Mouse (Mus musculus) liver, adult 2 months (tissue): ENCODE results near the gene Nlgn2. TPM values are rescaled to one million over a fixed set of nuclear protein-coding genes. Genes with fewer than 3 reads are reported as not detected.

Source experiments
- DNase-seq: peaks from one replicate; pipeline ENCODE4 v3.0.0-alpha.2; 2011; ENCODE audit warnings: low read depth, low spot score; ENCODE audit errors: extremely low read depth
- H3K27ac ChIP-seq: fragments of 200-500 bp; replicated peaks from 2 replicates; pipeline ENCODE4 v1.5.1; 2012; ENCODE audit warnings: low read depth, mild to moderate bottlenecking, control low read depth, inconsistent platforms, low read length; ENCODE audit not compliant: insufficient read depth
- H3K27me3 ChIP-seq: fragments of 200-500 bp; 2 replicates; pipeline ENCODE4 v1.6.1; 2012; ENCODE audit warnings: mild to moderate bottlenecking, moderate library complexity, low read length, inconsistent platforms; ENCODE audit not compliant: control insufficient read depth, insufficient read depth
- H3K36me3 ChIP-seq: fragments of 200-500 bp; 2 replicates; pipeline ENCODE4 v1.6.1; 2012; ENCODE audit warnings: low read length, inconsistent platforms; ENCODE audit not compliant: control insufficient read depth, insufficient read depth
- H3K4me1 ChIP-seq: fragments of 200-500 bp; 2 replicates; pipeline ENCODE4 v1.6.1; 2011; ENCODE audit warnings: low read length; ENCODE audit not compliant: control insufficient read depth, insufficient read depth
- H3K4me3 ChIP-seq: fragments of 200-500 bp; 2 replicates; pipeline ENCODE4 v1.5.1; 2011; ENCODE audit warnings: low read depth, mild to moderate bottlenecking, control low read depth, low read length, moderate library complexity; ENCODE audit not compliant: insufficient read depth
- H3K79me2 ChIP-seq: fragments of 200-500 bp; 2 replicates; pipeline ENCODE4 v1.6.1; 2012; ENCODE audit warnings: inconsistent platforms, mild to moderate bottlenecking, low read length, moderate library complexity; ENCODE audit not compliant: control insufficient read depth, insufficient read depth
- H3K9ac ChIP-seq: fragments of 200-500 bp; 2 replicates; pipeline ENCODE4 v1.6.1; 2012; ENCODE audit warnings: low read depth, mild to moderate bottlenecking, control low read depth, inconsistent platforms, low read length
- CTCF ChIP-seq: fragments of 200-500 bp; IDR thresholded peaks from 2 replicates; pipeline ENCODE4 v1.5.1; 2011; ENCODE audit warnings: low read depth, low read length, control low read depth
- POLR2A ChIP-seq: fragments of 200-500 bp; IDR thresholded peaks from 2 replicates; pipeline ENCODE4 v1.6.1; 2011; ENCODE audit warnings: low read length, control low read depth; ENCODE audit not compliant: insufficient read depth; ENCODE audit errors: extremely low read depth
- WGBS: fragments of 180-500 bp; shearing (Covaris S2); methylation state at CpG from one replicate; pipeline ENCODE4 v1.1.7; 2018; 5-methylcytosine and 5-hydroxymethylcytosine counted together
- polyA plus RNA-seq: library from polyadenylated mRNA; depleted of rRNA; stranded (reverse); fragments of >200 nt; gene quantifications from 2 replicates; pipeline ENCODE4 v1.2.3, GENCODE M21; 2012
- total RNA-seq: library from RNA; depleted of rRNA; stranded (reverse); fragments of >200 nt; gene quantifications from 2 replicates; pipeline ENCODE4 v1.2.3, GENCODE M21; 2014

Gene Nlgn2
- total and polyA plus RNA-seq, 2 experiments, result 0.18 to 1.9 TPM

DNA sequence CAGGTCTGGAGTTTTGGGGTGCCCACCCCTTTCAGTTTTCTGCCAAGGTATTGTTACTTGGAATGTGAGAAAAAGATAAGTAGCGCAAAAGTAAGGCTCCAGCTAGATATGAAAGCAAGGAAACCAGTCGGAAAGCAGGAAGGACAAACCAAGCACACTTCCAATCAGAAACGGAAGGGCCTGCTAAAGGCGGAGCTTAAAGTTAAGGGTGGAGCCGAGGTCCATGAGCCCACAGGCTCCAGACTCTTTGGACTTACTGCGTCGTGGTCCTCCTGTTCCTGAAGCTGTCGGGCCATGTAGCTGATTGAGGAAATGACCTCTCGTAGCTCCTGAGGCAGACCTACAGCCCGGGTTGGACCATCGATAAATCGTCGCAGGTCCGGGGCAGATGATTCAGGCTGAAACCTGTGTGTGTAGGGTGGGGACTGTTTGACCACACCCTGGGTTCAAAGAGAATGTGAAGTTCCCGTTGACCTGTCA lies 52.8 kb downstream of the Nlgn2 start:
- Histone ChIP-seq H3K27ac (no peak overlapping the region), H3K4me1 (peaks cover 6% of the 10 kb centered on the region; the same call in 1 of the 2 replicates), H3K79me2 (no peaks in the 10 kb centered on the region), H3K27me3 (no peaks in the 10 kb centered on the region), H3K4me3 (peak overlapping the region; percentile 15; the same call in 1 of the 2 replicates), H3K9ac (no peak overlapping the region), H3K36me3 (no peaks in the 10 kb centered on the region)
- WGBS, result 14% methylated on average over 15 of the region's 15 CpGs
- DNase-seq, result peak; percentile 53
- TF ChIP-seq CTCF (no peak), POLR2A (no peak)

GRCm38 (mm10) chr11:69781828-69782227 lies 55.8 kb downstream of the Nlgn2 start:
- no peaks in the 10 kb centered on the region for H3K36me3 ChIP-seq
- no peak overlapping the region for H3K27ac ChIP-seq
- no peak overlapping the region for H3K4me3 ChIP-seq
- 29% methylated on average over 4 of the region's 4 CpGs for WGBS
- no peak overlapping the region for H3K9ac ChIP-seq
- DNase-seq, result peak; percentile 22
- no peaks in the 10 kb centered on the region for H3K79me2 ChIP-seq
- H3K27me3 ChIP-seq, result no peaks in the 10 kb centered on the region
- TF ChIP-seq CTCF, result no peak
- no peak for TF ChIP-seq POLR2A
- 0 out of 2 replicates have a peak, but pooled peaks cover 3% of the 10 kb centered on the region for H3K4me1 ChIP-seq

GRCm38 (mm10) chr11:69778985-69779384 lies 58.6 kb downstream of the Nlgn2 start:
- H3K4me3 ChIP-seq, result no peak overlapping the region
- H3K79me2 ChIP-seq, result 0 out of 2 replicates have a peak, but pooled peaks cover 2% of the 10 kb centered on the region
- no peaks in the 10 kb centered on the region for H3K36me3 ChIP-seq
- WGBS, result 80% methylated on average over 7 of the region's 7 CpGs
- no peak for DNase-seq
- no peaks in the 10 kb centered on the region for H3K27me3 ChIP-seq
- H3K27ac ChIP-seq, result no peak overlapping the region
- no peak overlapping the region for H3K9ac ChIP-seq
- H3K4me1 ChIP-seq, result no peaks in the 10 kb centered on the region; the same call in 1 of the 2 replicates
- TF ChIP-seq CTCF (no peak), POLR2A (no peak)

GRCm38 (mm10) chr11:69778258-69778982 lies 59.2 kb downstream of the Nlgn2 start:
- DNase-seq, result no peak
- 77% methylated on average over 23 of the region's 23 CpGs for WGBS
- Histone ChIP-seq H3K4me1 (no peaks in the 10 kb centered on the region; the same call in 1 of the 2 replicates), H3K9ac (no peak overlapping the region), H3K27ac (no peak overlapping the region), H3K79me2 (0 out of 2 replicates have a peak, but pooled peaks cover 2% of the 10 kb centered on the region), H3K4me3 (no peak overlapping the region), H3K27me3 (no peaks in the 10 kb centered on the region), H3K36me3 (no peaks in the 10 kb centered on the region)
- TF ChIP-seq POLR2A (no peak), CTCF (no peak)

GRCm38 (mm10) chr11:69777504-69778257 lies 59.9 kb downstream of the Nlgn2 start:
- 0 out of 2 replicates have a peak, but pooled peaks cover 2% of the 10 kb centered on the region for H3K79me2 ChIP-seq
- H3K4me1 ChIP-seq, result no peaks in the 10 kb centered on the region; the same call in 1 of the 2 replicates
- WGBS, result 77% methylated on average over 26 of the region's 26 CpGs
- TF ChIP-seq CTCF (no peak), POLR2A (no peak)
- H3K36me3 ChIP-seq, result no peaks in the 10 kb centered on the region; the same call in 1 of the 2 replicates
- no peak overlapping the region for H3K9ac ChIP-seq
- H3K27ac ChIP-seq, result no peak overlapping the region
- no peak overlapping the region for H3K4me3 ChIP-seq
- no peaks in the 10 kb centered on the region for H3K27me3 ChIP-seq
- no peak for DNase-seq
